Mouse (Mus musculus) erythroblast, embryonic 14.5 days (primary cell): ENCODE data around the gene Lyl1. TPM values are rescaled to one million over a fixed set of nuclear protein-coding genes. Genes with fewer than 3 reads are reported as not detected.
A peak's percentile ranks its signal among the peaks of the same experiment; 100 is the strongest.

Source experiments
- H3K27me3 ChIP-seq: 2 replicates; pipeline ENCODE4 v1.6.1; 2012; ENCODE audit warnings: inconsistent platforms; ENCODE audit not compliant: control insufficient read depth
- H3K36me3 ChIP-seq: 2 replicates; pipeline ENCODE4 v1.6.1; 2012; ENCODE audit warnings: mild to moderate bottlenecking, inconsistent platforms; ENCODE audit not compliant: control insufficient read depth
- H3K4me1 ChIP-seq: 2 replicates; pipeline ENCODE4 v1.6.1; 2012; ENCODE audit warnings: inconsistent platforms; ENCODE audit not compliant: control insufficient read depth
- H3K4me3 ChIP-seq: replicated peaks from 2 replicates; pipeline ENCODE3; 2012; ENCODE audit warnings: moderate library complexity, mild to moderate bottlenecking, inconsistent platforms
- H3K9me3 ChIP-seq: 2 replicates; pipeline ENCODE4 v1.6.1; 2012; ENCODE audit warnings: low read length, inconsistent platforms, mixed read lengths; ENCODE audit not compliant: control insufficient read depth
- GATA1 ChIP-seq: IDR thresholded peaks from 2 replicates; pipeline ENCODE4 v1.6.1; 2012; ENCODE audit warnings: low read length, inconsistent platforms, mixed read lengths
- TAL1 ChIP-seq: IDR thresholded peaks from 3 replicates; pipeline ENCODE4 v1.6.1; 2012; ENCODE audit warnings: low read length, inconsistent platforms, mixed read lengths
- polyA plus RNA-seq: library from polyadenylated mRNA; stranded (reverse); fragments of >175 nt; gene quantifications from 2 replicates; pipeline ENCODE4 v1.2.3, GENCODE M21; 2012

Gene Lyl1
- polyA plus RNA-seq, 1 experiment = 61.4 TPM

DNA sequence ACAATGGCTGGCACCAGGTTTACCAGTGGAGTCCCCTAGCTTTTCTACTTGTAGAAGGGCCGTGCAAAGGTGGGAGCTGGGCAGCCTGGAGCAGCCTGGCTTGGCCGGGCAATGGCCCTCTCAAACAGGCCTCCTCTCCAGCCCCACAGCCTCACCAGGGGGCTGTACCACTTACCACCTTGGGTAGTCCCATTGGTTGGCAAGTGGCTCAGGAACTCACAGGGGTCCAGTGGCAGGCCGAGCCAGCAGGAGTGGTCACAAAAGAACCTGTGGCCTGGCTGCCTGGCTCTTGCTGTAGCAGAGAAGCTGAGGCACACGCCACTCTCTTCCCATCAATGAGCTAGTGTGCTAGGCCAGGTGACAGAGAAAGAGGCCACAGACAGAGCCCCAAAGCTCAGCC is 12.9 kb downstream of the Lyl1 start:
- peaks cover 77% of the 10 kb centered on the region for H3K4me1 ChIP-seq
- H3K36me3 ChIP-seq = peaks cover 41% of the 10 kb centered on the region
- TF ChIP-seq GATA1 (no peak), TAL1 (no peak)
- no peak overlapping the region for H3K4me3 ChIP-seq
- H3K9me3 ChIP-seq = no peaks in the 10 kb centered on the region
- H3K27me3 ChIP-seq = peaks cover 5% of the 10 kb centered on the region

DNA sequence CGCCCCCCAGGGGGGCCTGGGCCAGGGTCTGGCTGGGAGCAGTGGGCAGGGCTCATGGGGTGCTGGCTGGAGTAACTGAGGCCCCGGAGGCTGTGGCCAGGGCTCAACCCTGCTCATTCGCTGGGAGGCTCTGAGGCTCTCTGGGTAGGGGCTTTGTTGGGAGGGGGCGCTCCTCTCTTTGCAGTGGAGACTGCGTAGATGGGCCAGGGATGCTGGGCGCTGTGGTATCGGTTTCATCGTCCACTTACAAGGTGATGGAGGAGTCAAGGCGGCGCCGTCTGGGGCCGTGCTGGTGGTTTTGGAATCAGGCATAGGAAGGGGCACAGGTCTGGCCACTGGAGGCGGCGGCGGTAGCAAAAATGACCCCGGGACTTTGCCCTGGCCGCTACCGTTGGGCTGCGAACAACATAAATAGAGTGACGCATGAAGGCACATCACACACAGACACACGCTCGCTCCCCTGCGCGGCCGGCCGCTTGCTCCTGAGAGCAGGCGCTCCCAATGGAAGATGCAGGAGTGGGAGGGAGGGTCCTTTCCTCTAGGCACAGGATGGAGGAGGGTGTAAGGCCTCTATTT is 14.7 kb downstream of the Lyl1 start:
- peaks cover 81% of the 10 kb centered on the region for H3K4me1 ChIP-seq
- H3K27me3 ChIP-seq = peaks cover 5% of the 10 kb centered on the region
- TF ChIP-seq TAL1 (no peak), GATA1 (no peak)
- H3K9me3 ChIP-seq = no peaks in the 10 kb centered on the region
- H3K4me3 ChIP-seq = no peak overlapping the region
- peaks cover 59% of the 10 kb centered on the region for H3K36me3 ChIP-seq

DNA sequence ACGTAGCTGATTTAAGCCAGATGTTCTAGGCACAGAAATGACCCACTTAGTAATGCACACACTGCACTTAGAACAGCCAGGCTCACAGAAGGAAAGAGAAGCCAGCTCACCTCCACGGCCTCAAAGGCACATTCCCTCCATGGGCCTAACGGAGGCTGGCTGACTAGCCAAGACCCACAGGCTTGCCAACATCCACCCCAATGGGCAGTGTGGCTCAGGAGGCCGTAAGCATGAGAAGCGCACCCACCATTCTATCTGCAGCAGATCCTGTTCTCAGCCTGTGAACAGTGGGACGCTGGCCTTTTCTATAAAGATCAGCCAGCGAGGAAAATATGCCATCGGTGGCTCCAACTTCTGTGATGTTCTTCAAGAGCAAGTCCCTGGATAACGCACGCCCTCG is 15.5 kb downstream of the Lyl1 start:
- Histone ChIP-seq H3K36me3 (peaks cover 67% of the 10 kb centered on the region), H3K4me3 (no peak overlapping the region), H3K27me3 (peaks cover 5% of the 10 kb centered on the region), H3K4me1 (peaks cover 81% of the 10 kb centered on the region), H3K9me3 (no peaks in the 10 kb centered on the region)
- TF ChIP-seq TAL1 = no peak
- TF ChIP-seq GATA1 = no peak

DNA sequence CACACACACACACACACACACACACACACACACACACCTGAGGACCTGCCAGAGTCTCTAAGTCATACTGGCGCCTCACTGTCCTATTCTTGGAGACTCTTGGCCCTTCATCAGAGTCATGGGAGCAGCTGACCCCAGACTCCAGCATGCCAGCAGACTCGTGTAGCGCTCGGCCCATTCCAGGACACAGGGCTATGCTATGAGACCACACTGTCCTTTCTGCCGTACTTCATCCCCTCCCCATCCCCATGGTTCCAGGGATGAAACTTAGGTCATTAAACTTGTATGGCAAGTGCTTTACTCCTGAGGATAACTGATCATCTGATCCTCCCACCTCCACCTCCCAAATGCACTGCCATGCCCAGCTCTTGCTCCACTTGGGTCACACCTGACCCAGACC is 17.2 kb downstream of the Lyl1 start:
- Histone ChIP-seq H3K27me3 (peaks cover 5% of the 10 kb centered on the region), H3K9me3 (no peaks in the 10 kb centered on the region), H3K36me3 (peaks cover 65% of the 10 kb centered on the region), H3K4me3 (no peak overlapping the region), H3K4me1 (peaks cover 81% of the 10 kb centered on the region)
- TF ChIP-seq GATA1 = no peak
- TF ChIP-seq TAL1 = no peak

DNA sequence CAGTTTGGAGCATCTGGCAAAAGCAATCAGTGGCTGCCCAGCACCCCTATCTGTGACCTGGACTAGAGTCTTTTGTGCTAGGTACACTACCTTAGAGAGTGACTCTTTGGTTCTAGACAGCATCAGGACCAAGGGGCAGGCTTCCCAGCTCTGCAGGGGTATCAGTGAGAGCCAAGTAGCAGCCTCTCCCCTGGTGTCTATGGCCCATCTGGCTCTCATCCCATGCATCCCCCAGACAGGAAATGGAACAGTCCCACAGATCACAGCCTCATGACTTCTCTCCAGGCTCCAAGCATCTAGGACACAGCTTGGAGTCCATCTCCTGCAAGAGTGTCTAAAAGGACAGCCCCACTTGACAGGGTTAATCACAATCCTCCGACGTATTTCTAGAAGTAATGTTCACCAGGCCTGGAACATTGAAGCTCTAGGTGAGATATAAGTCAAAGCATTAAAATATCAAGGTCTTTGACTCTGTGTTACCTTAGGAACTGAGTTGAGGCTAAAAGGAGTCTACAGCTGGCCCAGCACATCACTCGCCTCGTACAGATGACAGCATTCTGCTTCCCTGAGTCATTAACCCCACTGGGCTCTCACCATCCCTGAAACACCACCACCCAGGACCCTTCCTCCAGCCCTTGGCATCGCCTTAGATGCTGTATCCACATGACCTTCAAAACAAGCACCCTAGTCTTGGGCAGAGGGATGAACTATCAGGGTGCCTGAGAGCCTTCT is 17.9 kb downstream of the Lyl1 start:
- Histone ChIP-seq H3K4me1 (peaks cover 81% of the 10 kb centered on the region), H3K9me3 (no peaks in the 10 kb centered on the region), H3K27me3 (peaks cover 3% of the 10 kb centered on the region), H3K4me3 (no peak overlapping the region), H3K36me3 (peaks cover 65% of the 10 kb centered on the region)
- no peak for TF ChIP-seq GATA1
- TF ChIP-seq TAL1 = no peak

DNA sequence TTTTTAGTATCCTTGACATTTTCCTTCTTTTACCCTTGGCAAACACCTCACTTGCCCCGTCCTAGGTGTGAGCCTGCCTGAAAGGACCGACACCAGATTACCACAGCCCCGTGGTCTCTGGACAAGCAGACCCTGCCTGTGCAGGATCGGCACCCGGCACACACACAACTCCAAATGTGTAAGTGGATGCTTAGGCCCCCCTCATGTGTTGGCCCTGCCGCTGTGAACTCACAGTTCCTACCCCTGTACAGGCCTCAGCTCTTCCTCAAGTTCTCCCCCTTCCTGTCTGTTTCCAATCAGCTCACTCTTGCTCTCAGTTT is 21.2 kb downstream of the Lyl1 start:
- Histone ChIP-seq H3K4me3 (peak overlapping the region; percentile 67), H3K9me3 (no peaks in the 10 kb centered on the region), H3K36me3 (peaks cover 86% of the 10 kb centered on the region), H3K4me1 (peaks cover 97% of the 10 kb centered on the region), H3K27me3 (no peaks in the 10 kb centered on the region)
- no peak for TF ChIP-seq TAL1
- no peak for TF ChIP-seq GATA1

DNA sequence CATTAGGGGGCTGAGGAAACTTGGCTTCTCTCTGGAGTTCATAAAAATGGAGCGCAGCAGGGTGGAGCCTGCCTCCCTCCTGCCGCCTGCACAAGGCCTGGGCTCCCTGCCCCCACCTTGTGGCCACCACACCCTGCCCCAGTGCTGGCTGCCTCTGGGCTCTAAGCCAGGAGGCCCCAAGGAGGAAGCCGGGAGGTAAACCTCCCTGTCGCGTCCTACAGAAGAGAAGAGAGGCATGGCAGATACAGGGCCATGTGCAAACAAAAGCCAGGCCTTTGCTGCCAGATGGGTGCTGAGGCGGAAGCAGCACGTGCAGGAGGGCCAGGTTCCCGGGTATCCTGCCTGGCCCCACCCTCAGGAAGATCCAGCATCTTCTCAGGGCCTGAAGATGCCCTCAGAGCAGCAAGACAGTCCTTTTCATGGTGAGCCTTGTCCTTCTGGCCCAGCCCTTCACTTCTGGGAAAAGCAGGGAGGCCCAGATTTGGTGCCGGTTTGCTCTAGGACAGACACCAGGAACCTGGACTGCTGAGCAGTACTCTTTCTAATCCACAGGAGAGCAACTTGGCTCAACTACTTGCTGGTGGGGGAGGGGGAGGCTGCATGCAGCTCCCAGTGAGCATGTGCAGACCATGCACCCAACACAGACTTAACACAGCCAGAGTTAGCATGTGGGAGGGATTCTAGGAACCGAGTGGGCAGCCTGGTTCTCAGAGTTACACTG is 21.8 kb downstream of the Lyl1 start, which contains the start of gene G430095P16Rik:
G430095P16Rik (plus strand) TSS at position 158 of the 721 bp plus-strand sequence.
- peaks cover 87% of the 10 kb centered on the region for H3K36me3 ChIP-seq
- H3K4me1 ChIP-seq = peaks cover 97% of the 10 kb centered on the region
- peak within 1 kb of the TSS; percentile 67 for H3K4me3 ChIP-seq
- TF ChIP-seq TAL1 = no peak
- no peak for TF ChIP-seq GATA1
- H3K27me3 ChIP-seq = no peaks in the 10 kb centered on the region
- no peaks in the 10 kb centered on the region for H3K9me3 ChIP-seq

DNA sequence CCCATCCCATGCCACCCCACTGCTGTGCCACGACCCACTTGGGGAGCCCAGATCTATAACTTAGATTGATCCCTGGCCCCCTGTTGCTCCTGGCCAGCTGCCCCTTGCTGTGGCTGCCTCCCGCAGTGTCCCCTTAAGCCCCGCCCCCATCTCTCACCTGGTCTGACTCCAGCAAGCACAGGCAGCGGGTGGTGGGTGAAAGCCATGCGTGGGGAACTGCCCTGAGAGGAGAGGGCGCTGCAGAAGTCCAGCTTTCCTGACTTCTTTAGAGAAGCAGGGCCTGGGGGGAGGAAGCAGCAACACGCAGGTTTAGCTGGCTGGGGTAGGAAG is 22.3 kb downstream of the Lyl1 start:
- H3K36me3 ChIP-seq = peaks cover 89% of the 10 kb centered on the region
- peak overlapping the region; percentile 67 for H3K4me3 ChIP-seq
- H3K9me3 ChIP-seq = no peaks in the 10 kb centered on the region
- no peaks in the 10 kb centered on the region for H3K27me3 ChIP-seq
- no peak for TF ChIP-seq TAL1
- TF ChIP-seq GATA1 = no peak
- peaks cover 98% of the 10 kb centered on the region for H3K4me1 ChIP-seq

DNA sequence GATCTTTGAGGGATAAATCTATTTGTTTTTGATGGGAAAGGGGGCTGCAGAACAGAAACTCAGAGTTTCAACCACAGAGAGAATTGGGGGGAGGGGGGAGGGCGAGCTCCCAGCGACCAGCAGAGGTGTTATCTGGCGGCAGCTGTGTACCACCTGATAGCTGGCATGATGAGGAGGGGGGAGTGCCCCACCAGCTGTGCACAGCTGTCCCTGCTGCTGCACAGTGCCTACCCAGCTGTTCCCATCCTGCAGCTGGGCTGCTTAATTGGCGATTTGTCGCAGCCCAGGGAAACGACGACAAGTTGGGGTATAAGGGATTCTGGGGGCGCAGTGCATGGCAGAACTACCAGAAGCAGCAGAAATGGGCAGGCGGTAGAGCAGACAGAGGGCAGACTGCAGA is 23.4 kb downstream of the Lyl1 start:
- Histone ChIP-seq H3K9me3 (no peaks in the 10 kb centered on the region), H3K27me3 (no peaks in the 10 kb centered on the region), H3K36me3 (peaks cover 87% of the 10 kb centered on the region), H3K4me3 (peak overlapping the region; percentile 67), H3K4me1 (peaks cover 100% of the 10 kb centered on the region)
- peak; percentile 41; the same call in 1 of the 3 replicates for TF ChIP-seq TAL1
- no peak for TF ChIP-seq GATA1
